Mouse (Mus musculus) layer of hippocampus, adult 8-10 months (tissue): ENCODE results near the gene Rbm44. TPM values are rescaled to one million over a fixed set of nuclear protein-coding genes. Genes with fewer than 3 reads are reported as not detected.

Experiments used
- DNase-seq, 2 experiments: peaks; one replicate each; pipeline ENCODE4 v3.0.0; 2022; ENCODE audit warnings: low spot score in 2 of 2
- total RNA-seq, 4 experiments: library from RNA; stranded (reverse); gene quantifications; 2 replicates each; pipeline ENCODE4 v1.2.4; 2022

The Rbm44 gene
- total RNA-seq, 4 experiments from 2014 or later = 0.23 TPM; not detected in 3

DNA sequence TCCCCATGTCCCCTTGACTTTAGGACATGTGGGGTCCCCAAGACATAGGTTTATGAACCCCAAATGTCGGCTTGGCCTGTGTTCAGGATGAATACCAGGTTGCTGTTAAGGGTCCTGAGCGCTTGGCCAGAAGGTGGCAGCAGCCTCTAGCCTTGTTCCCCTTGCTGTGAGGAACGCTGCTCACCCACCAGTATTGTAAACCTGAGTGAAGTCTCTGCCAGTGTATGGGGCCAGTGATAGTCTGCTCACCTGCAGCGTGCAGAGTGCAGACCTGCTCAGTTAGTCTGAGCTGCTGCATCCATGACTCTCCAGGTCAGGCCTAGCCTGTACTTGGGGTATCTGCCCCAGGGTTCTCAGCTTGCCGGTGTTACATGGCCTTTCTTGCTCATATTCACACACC lies 34.2 kb downstream of the Rbm44 start:
- DNase-seq = peak; percentile 75 to 85

GRCm38 (mm10) chr1:91179533-91180173 lies 34.8 kb downstream of the Rbm44 start, which contains the start of gene Ramp1:
Gene Ramp1, plus strand, starts transcription at chr1:91179822.
- peak in 1 of 2 experiments; percentile 52 for DNase-seq

GRCm38 (mm10) chr1:91180174-91180565 lies 35.3 kb downstream of the Rbm44 start:
- no peak for DNase-seq

- no peak for DNase-seq
Measured at GRCm38 (mm10) chr1:91180723-91181122, 35.8 kb downstream of the Rbm44 start.

DNA sequence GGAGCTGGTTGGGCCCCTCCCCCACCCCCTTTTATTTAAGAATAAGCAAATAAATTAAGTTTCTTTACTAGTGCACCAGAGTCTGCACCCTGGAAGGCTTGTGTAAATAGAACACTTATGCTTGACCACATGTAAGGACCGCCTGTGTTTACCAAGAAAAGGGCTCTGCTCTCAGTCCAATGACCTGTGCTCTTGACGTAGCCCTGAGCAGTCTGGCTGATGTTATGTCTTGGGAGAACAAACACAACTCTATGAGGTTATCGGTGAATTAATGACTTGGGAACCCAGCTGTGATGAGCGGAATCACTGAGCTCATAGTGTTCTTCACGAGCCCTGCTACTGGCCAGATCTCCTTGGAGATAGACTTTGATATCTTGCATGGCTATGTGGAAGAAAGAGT lies 36.4 kb downstream of the Rbm44 start:
- no peak for DNase-seq

- no peak for DNase-seq
Measured at GRCm38 (mm10) chr1:91181784-91182450, 37.0 kb downstream of the Rbm44 start.

DNA sequence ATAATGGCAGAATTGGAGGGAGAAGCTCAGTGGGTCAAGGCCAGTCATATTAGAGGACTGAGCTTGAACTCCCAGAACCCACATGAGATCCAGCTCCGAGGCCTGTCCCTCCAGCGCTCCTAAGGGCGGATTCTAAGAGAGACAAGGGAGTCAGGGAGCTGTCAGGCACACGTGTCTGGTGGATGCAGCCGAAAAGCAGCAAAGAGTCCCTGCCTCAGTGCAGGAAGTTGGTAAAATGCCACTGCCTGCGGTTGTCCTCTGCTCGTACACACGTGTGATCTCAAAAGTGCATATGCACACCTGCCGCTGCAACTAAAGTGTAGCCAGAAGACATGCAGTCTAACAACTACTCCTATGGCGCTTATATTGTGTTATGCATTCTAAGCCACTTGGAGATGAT lies 38.4 kb downstream of the Rbm44 start:
- DNase-seq = no peak

DNA sequence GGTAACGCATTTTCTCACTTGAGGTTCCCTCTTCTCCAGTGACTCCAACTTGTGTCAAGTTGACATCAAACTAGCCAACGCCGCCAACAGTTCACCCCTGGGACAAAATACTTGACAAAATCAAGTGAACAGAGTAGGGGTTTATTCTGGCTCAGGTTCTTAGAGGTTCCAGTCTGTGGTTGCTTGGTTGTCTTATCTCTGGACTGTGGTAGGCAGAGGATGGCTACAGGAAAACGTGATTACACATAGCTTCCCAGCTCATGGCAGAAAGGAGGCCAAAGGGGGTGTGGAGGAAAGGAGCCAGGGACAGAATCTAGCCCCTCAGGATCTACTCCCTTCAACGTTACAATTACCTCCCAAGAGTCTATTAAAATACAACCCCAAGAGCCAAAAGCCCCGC lies 41.8 kb downstream of the Rbm44 start:
- no peak for DNase-seq

DNA sequence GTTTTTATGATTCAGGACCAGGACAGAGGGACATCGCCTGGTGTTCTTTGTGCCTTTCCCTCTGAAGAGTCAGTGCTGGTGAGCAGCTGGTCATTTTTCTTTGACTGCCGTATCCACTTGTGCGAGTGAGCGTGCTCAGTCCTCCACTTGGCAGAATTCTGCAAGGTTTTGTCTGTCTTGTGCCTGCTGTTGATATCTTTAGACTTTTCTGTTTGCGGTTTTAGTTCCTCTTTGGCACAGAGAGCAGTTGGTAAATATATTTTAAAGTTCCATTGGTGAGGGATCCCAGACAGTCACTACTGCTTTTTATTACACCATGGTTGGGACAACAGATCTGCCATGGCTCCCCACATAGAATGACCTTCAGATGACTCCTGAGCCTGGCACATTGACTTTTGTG lies 42.4 kb downstream of the Rbm44 start:
- no peak for DNase-seq

- DNase-seq = no peak
Measured at GRCm38 (mm10) chr1:91187786-91188640, 43.1 kb downstream of the Rbm44 start.

GRCm38 (mm10) chr1:91188851-91189460 lies 44.1 kb downstream of the Rbm44 start:
- DNase-seq = no peak

- DNase-seq = no peak
Measured at GRCm38 (mm10) chr1:91192184-91192583, 47.3 kb downstream of the Rbm44 start.

DNA sequence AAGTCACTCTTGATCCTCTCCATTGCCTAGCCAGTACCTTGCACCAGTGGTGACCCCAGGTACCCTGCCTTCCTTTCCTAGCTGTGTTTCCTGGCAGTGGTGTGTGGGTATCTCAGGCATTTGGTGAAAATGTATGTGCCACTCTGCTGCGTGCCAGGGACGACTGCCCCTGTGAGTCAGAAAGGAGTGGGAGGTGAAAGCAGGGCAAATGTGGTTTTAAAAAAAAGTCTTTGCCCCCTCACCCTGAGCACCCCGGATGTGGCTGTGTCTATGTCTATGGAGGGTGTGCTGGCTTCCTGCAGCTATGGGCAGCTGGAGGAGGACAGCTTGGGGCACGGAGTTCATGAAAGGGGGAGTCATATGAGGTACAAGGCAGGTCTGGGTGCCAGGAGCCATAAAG lies 48.4 kb downstream of the Rbm44 start:
- no peak for DNase-seq

GRCm38 (mm10) chr1:91193680-91194079 lies 48.8 kb downstream of the Rbm44 start:
- no peak for DNase-seq

DNA sequence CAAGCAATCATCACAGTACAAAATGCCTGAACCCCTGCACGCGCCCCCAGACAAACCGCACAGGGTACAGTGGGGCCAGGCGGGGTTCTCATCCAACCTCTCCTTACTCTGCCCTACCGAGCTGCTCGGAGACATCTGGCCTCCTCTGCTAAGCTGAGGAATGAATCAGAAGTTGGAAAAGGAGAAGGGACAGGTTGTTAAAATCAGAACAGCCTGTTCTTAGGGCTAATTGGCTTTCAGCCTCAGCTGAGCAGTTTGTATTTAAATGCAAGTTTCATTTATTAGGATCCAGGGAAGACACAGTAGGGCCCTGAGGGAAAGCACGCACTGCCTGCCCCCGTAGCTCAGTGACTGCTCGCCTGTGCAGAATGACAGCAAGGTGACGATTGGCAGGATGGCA lies 54.9 kb downstream of the Rbm44 start:
- DNase-seq = peak in 1 of 2 experiments; percentile 49

GRCm38 (mm10) chr1:91201122-91201521 lies 56.2 kb downstream of the Rbm44 start:
- no peak for DNase-seq

DNA sequence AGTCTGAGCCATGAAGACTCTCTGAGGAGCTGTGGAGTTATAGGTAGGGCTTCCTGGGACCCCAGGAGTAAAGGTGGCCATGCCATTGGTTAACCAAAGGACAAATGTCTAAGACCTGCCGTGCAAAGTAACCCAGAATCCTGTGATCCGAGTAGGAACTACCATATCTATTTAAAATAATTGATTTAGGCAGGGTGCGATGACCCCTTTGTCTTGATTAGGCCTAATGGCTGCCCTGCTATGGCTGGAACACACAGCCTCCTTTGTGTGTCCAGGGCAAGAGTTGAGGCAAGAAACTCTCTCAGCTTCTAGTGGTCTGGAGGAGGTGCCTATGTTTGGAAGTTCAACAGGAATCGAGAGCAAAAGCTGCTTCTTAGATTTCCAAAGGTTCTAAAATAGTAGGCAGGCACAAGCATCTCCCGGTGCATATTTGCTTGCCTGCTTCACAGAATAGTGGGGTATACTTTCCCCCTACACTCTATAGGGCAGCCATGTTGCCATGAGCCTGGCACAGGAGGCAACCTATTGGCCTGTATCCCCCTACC lies 59.4 kb downstream of the Rbm44 start:
- no peak for DNase-seq

DNA sequence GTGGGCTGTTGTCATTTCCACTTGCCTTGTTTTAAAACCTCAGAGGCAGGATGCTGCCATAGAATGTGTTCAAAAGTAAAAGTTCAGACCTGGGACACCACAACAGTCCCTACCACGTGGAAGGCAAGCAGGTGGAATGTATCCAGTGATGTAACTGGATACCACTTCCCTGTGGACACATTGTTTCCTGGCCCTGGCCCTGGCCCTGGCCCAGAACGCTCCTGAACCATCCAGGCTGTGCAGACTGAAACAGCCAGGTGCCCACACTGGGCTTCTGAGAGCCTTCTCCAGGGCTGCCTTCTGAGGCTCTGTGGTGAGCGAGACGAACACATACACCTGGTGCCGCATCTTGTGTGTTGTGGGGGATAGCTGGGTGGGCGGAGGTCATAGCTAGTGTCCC lies 60.8 kb downstream of the Rbm44 start:
- DNase-seq = no peak

DNA sequence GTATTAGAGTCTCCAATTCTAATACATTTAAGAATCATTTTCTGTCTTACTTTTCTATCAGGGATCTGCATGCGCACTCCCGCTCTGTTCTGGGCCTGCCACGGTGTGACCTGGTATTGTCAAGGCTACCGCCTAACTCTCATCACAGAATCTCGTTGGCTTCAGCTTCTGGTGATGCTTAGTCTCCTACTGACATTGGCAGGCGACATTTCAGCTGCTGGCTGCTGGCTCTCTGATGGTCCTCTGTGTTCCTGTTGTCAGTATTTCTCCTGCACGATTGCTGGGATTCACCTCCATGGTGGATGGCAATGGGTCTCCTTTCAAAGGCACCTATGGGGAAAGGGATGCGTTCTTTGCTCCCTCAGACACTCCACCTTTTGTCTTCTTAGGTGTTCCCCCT lies 61.4 kb downstream of the Rbm44 start:
- no peak for DNase-seq

DNA sequence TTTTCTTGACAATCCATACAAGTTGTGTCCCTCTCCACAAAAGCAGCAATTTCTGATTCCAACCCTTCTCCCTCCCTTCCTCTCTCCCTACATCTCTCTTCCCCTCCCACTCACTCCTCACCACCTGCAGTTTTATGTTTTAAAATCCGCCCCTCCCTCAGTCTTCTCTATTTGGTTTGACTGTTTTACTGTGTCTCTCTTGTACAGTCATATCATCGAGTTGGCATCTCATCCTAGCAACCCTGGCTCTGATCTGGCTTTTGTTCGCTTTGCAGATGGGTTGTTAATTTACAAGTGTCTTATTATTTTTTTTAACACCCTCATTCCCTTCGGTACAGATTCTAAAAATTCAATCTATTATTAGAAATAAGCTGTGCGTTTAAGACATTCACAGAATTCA lies 62.0 kb downstream of the Rbm44 start:
- DNase-seq = peak; percentile 68 to 75

GRCm38 (mm10) chr1:91207334-91208074 lies 62.6 kb downstream of the Rbm44 start:
- no peak for DNase-seq
